Mouse (Mus musculus) forebrain, postnatal 0 days (tissue): Measurements from ENCODE around the gene Raph1. TPM values are rescaled to one million over a fixed set of nuclear protein-coding genes. Genes with fewer than 3 reads are reported as not detected.

Source experiments
- ATAC-seq: fragments of 200-750 bp; cut with Nextera tagmentation; 2 replicates; pipeline ENCODE4 v1.8.0; 2017; ENCODE audit warnings: mild to moderate bottlenecking, moderate library complexity
- DNase-seq: peaks from one replicate; pipeline ENCODE4 v3.0.0-alpha.2; 2015
- H3K27ac ChIP-seq: fragments of 300-500 bp; sonication (generic); 2 replicates; pipeline ENCODE4 v1.5.1; 2014; ENCODE audit warnings: low read depth, mild to moderate bottlenecking, antibody characterized with exemption, low read length, moderate library complexity, mixed read lengths
- H3K27me3 ChIP-seq: fragments of 300-500 bp; sonication (generic); 2 replicates; pipeline ENCODE4 v1.6.1; 2014; ENCODE audit warnings: mild to moderate bottlenecking, low read length, mixed read lengths; ENCODE audit not compliant: insufficient read depth
- H3K36me3 ChIP-seq: fragments of 300-500 bp; sonication (generic); 2 replicates; pipeline ENCODE4 v1.6.1; 2014; ENCODE audit warnings: mild to moderate bottlenecking, moderate library complexity; ENCODE audit not compliant: insufficient read depth
- H3K4me1 ChIP-seq: fragments of 300-500 bp; sonication (generic); 2 replicates; pipeline ENCODE4 v1.6.1; 2014; ENCODE audit warnings: antibody characterized with exemption; ENCODE audit not compliant: insufficient read depth
- H3K4me2 ChIP-seq: fragments of 300-500 bp; sonication (generic); 2 replicates; pipeline ENCODE4 v1.6.1; 2014; ENCODE audit warnings: low read depth, mild to moderate bottlenecking, moderate library complexity
- H3K4me3 ChIP-seq: fragments of 300-500 bp; sonication (generic); 2 replicates; pipeline ENCODE4 v1.5.1; 2014; ENCODE audit warnings: low read depth, low read length, mixed read lengths
- H3K9ac ChIP-seq: fragments of 300-500 bp; sonication (generic); 2 replicates; pipeline ENCODE4 v1.6.1; 2014; ENCODE audit warnings: mild to moderate bottlenecking
- H3K9me3 ChIP-seq: fragments of 300-500 bp; sonication (generic); 2 replicates; pipeline ENCODE4 v1.6.1; 2016; ENCODE audit warnings: low read length
- CTCF ChIP-seq: sonication (generic); IDR thresholded peaks from 2 replicates; pipeline ENCODE4 v1.5.1; 2016; ENCODE audit warnings: antibody characterized with exemption, control low read depth, low read depth
- WGBS: fragments of 180-500 bp; shearing (Covaris S2); extraction: QIAGEN DNeasy Blood & Tissue Kit; methylation state at CpG from one replicate; pipeline ENCODE4 v1.1.7; 2014; 5-methylcytosine and 5-hydroxymethylcytosine counted together
- polyA plus RNA-seq: library from polyadenylated mRNA; unstranded; fragments of >200 nt; fragmentation: Nextera tagmentation; extraction: Ambion mirVana; gene quantifications from 2 replicates; pipeline ENCODE4 v1.2.1, GENCODE M21; 2015
- total RNA-seq: library from RNA; depleted of rRNA; stranded (reverse); fragments of >200 nt; gene quantifications from 2 replicates; pipeline ENCODE4 v1.2.3, GENCODE M21; 2014

The Raph1 gene
- total and polyA plus RNA-seq, 2 experiments from 2014 or later = 12.4 to 32.5 TPM

GRCm38 (mm10) chr1:60565270-60565920, 1.5 kb downstream of the Raph1 start:
- peak overlapping the region; percentile 98 for H3K27ac ChIP-seq
- no peak for ATAC-seq
- peak; percentile 66 for TF ChIP-seq CTCF
- peaks cover 3% of the 10 kb centered on the region; the same call in 1 of the 2 replicates for H3K36me3 ChIP-seq
- peaks cover 2% of the 10 kb centered on the region; the same call in 1 of the 2 replicates for H3K4me1 ChIP-seq
- peak overlapping the region; percentile 63 for H3K4me2 ChIP-seq
- peak overlapping the region; percentile 98 for H3K4me3 ChIP-seq
- peak; percentile 54 for DNase-seq
- no peaks in the 10 kb centered on the region for H3K27me3 ChIP-seq
- H3K9me3 ChIP-seq = 0 out of 2 replicates have a peak, but pooled peaks cover 3% of the 10 kb centered on the region
- peak overlapping the region; percentile 98 for H3K9ac ChIP-seq
- WGBS = under 1% methylated on average over 13 of the region's 13 CpGs

GRCm38 (mm10) chr1:60564691-60565090, 2.2 kb downstream of the Raph1 start:
- Histone ChIP-seq H3K4me2 (peak overlapping the region; percentile 63), H3K9me3 (0 out of 2 replicates have a peak, but pooled peaks cover 3% of the 10 kb centered on the region), H3K27me3 (no peaks in the 10 kb centered on the region), H3K4me1 (peaks cover 2% of the 10 kb centered on the region; the same call in 1 of the 2 replicates), H3K9ac (peak overlapping the region; percentile 98; the same call in 1 of the 2 replicates), H3K27ac (no peak overlapping the region), H3K36me3 (peaks cover 3% of the 10 kb centered on the region; the same call in 1 of the 2 replicates), H3K4me3 (peak overlapping the region; percentile 98)
- ATAC-seq = no peak
- 73% methylated on average over 5 of the region's 5 CpGs for WGBS
- no peak for TF ChIP-seq CTCF
- DNase-seq = no peak

GRCm38 (mm10) chr1:60563021-60563420, 3.9 kb downstream of the Raph1 start:
- Histone ChIP-seq H3K27ac (no peak overlapping the region), H3K4me1 (peaks cover 2% of the 10 kb centered on the region; the same call in 1 of the 2 replicates), H3K4me2 (no peak overlapping the region), H3K27me3 (no peaks in the 10 kb centered on the region), H3K36me3 (peaks cover 3% of the 10 kb centered on the region; the same call in 1 of the 2 replicates), H3K9ac (no peak overlapping the region), H3K9me3 (0 out of 2 replicates have a peak, but pooled peaks cover 3% of the 10 kb centered on the region), H3K4me3 (no peak overlapping the region)
- no peak for ATAC-seq
- no peak for TF ChIP-seq CTCF
- DNase-seq = no peak

- no peak for DNase-seq
- Histone ChIP-seq H3K9ac (no peak overlapping the region), H3K4me3 (no peak overlapping the region), H3K9me3 (no peaks in the 10 kb centered on the region), H3K27ac (no peak overlapping the region), H3K27me3 (no peaks in the 10 kb centered on the region), H3K36me3 (no peaks in the 10 kb centered on the region), H3K4me2 (no peak overlapping the region), H3K4me1 (no peaks in the 10 kb centered on the region)
- TF ChIP-seq CTCF = no peak
- ATAC-seq = no peak
- 34% methylated on average over 1 of the region's 1 CpGs for WGBS
Observed at GRCm38 (mm10) chr1:60543681-60544080, 23.2 kb downstream of the Raph1 start.

- Histone ChIP-seq H3K36me3 (no peaks in the 10 kb centered on the region), H3K4me2 (no peak overlapping the region), H3K27ac (no peak overlapping the region), H3K4me1 (no peaks in the 10 kb centered on the region), H3K9ac (no peak overlapping the region), H3K9me3 (no peaks in the 10 kb centered on the region), H3K4me3 (no peak overlapping the region), H3K27me3 (no peaks in the 10 kb centered on the region)
- ATAC-seq = no peak
- no peak for TF ChIP-seq CTCF
- no peak for DNase-seq
- 92% methylated on average over 3 of the region's 3 CpGs for WGBS
Observed at GRCm38 (mm10) chr1:60539272-60539671, 27.6 kb downstream of the Raph1 start.

GRCm38 (mm10) chr1:60534932-60535331, 32.0 kb downstream of the Raph1 start:
- Histone ChIP-seq H3K4me2 (no peak overlapping the region), H3K9ac (no peak overlapping the region), H3K27me3 (no peaks in the 10 kb centered on the region), H3K9me3 (no peaks in the 10 kb centered on the region), H3K27ac (no peak overlapping the region), H3K4me3 (no peak overlapping the region), H3K4me1 (no peaks in the 10 kb centered on the region), H3K36me3 (peaks cover 11% of the 10 kb centered on the region)
- TF ChIP-seq CTCF = peak; percentile 46; the same call in 1 of the 2 replicates
- DNase-seq (peak; percentile 16), ATAC-seq (no peak)
- 83% methylated on average over 2 of the region's 2 CpGs for WGBS

GRCm38 (mm10) chr1:60530636-60531035, 36.3 kb downstream of the Raph1 start:
- no peaks in the 10 kb centered on the region for H3K4me1 ChIP-seq
- WGBS = 96% methylated on average over 2 of the region's 2 CpGs
- H3K36me3 ChIP-seq = peaks cover 28% of the 10 kb centered on the region
- no peak overlapping the region for H3K4me3 ChIP-seq
- TF ChIP-seq CTCF = no peak
- H3K9ac ChIP-seq = no peak overlapping the region
- no peaks in the 10 kb centered on the region for H3K27me3 ChIP-seq
- DNase-seq (no peak), ATAC-seq (no peak)
- H3K9me3 ChIP-seq = no peaks in the 10 kb centered on the region
- no peak overlapping the region for H3K27ac ChIP-seq
- no peak overlapping the region for H3K4me2 ChIP-seq
